Mouse (Mus musculus): Measurements from ENCODE around the gene Tbx21.

The Tbx21 gene

GRCm38 (mm10) chr11:97132185-97132584, 17.1 kb upstream of the Tbx21 start:
- no peak for DNase-seq (ENCODE audit: extremely low read depth, insufficient read length, low spot score)

- no peak for DNase-seq (ENCODE audit: extremely low read depth, insufficient read length, low spot score)
Observed at GRCm38 (mm10) chr11:97131683-97132082, 16.6 kb upstream of the Tbx21 start.

GRCm38 (mm10) chr11:97130318-97130717, 15.2 kb upstream of the Tbx21 start:
- no peak for DNase-seq (ENCODE audit: extremely low read depth, insufficient read length, low spot score)

- DNase-seq (ENCODE audit: extremely low read depth, insufficient read length, low spot score), result no peak
Observed at GRCm38 (mm10) chr11:97128956-97129355, 13.8 kb upstream of the Tbx21 start.

- DNase-seq (ENCODE audit: extremely low read depth, insufficient read length, low spot score), result no peak
Observed at GRCm38 (mm10) chr11:97127470-97128223, 12.5 kb upstream of the Tbx21 start.

- peak; percentile 56 for DNase-seq (ENCODE audit: extremely low read depth, insufficient read length, low spot score)
Observed at GRCm38 (mm10) chr11:97126645-97127468, 11.7 kb upstream of the Tbx21 start.

GRCm38 (mm10) chr11:97124266-97125036, 9.3 kb upstream of the Tbx21 start:
- no peak for DNase-seq (ENCODE audit: extremely low read depth, insufficient read length, low spot score)

- no peak for DNase-seq (ENCODE audit: extremely low read depth, insufficient read length, low spot score)
Observed at GRCm38 (mm10) chr11:97123282-97123890, 8.3 kb upstream of the Tbx21 start.

GRCm38 (mm10) chr11:97120641-97121040, 5.5 kb upstream of the Tbx21 start:
- DNase-seq (ENCODE audit: extremely low read depth, insufficient read length, low spot score), result no peak

- DNase-seq (ENCODE audit: extremely low read depth, insufficient read length, low spot score), result no peak
Observed at GRCm38 (mm10) chr11:97120221-97120620, 5.1 kb upstream of the Tbx21 start.

- DNase-seq (ENCODE audit: extremely low read depth, insufficient read length, low spot score), result no peak
Observed at GRCm38 (mm10) chr11:97115797-97116196, 666 bp upstream of the Tbx21 start.

GRCm38 (mm10) chr11:97112519-97113125, 2.5 kb downstream of the Tbx21 start:
- no peak for DNase-seq (ENCODE audit: extremely low read depth, insufficient read length, low spot score)

- DNase-seq (ENCODE audit: extremely low read depth, insufficient read length, low spot score), result no peak
Observed at GRCm38 (mm10) chr11:97108976-97109375, 6.2 kb downstream of the Tbx21 start.

- no peak for DNase-seq (ENCODE audit: extremely low read depth, insufficient read length, low spot score)
Observed at GRCm38 (mm10) chr11:97104091-97104483, 11.0 kb downstream of the Tbx21 start.

GRCm38 (mm10) chr11:97103163-97104090, 11.7 kb downstream of the Tbx21 start:
- DNase-seq (ENCODE audit: extremely low read depth, insufficient read length, low spot score), result no peak

GRCm38 (mm10) chr11:97101722-97102121, 13.4 kb downstream of the Tbx21 start:
- no peak for DNase-seq (ENCODE audit: extremely low read depth, insufficient read length, low spot score)

GRCm38 (mm10) chr11:97098791-97099190, 16.3 kb downstream of the Tbx21 start:
- DNase-seq (ENCODE audit: extremely low read depth, insufficient read length, low spot score), result no peak

- DNase-seq (ENCODE audit: extremely low read depth, insufficient read length, low spot score), result no peak
Observed at GRCm38 (mm10) chr11:97094600-97094999, 20.5 kb downstream of the Tbx21 start.

GRCm38 (mm10) chr11:97086365-97086764, 28.8 kb downstream of the Tbx21 start:
- no peak for DNase-seq (ENCODE audit: extremely low read depth, insufficient read length, low spot score)

All from 3134 (cell line).